Mouse (Mus musculus) right cerebral cortex, postnatal 36 days (tissue): ENCODE measurements around the gene Rdx.

Experiments
- DNase-seq, 2 experiments: peaks; one replicate each; pipeline ENCODE4 v3.0.0; 2022; ENCODE audit warnings: low spot score in 2 of 2, mixed read lengths in 1 of 2

The Rdx gene

DNA sequence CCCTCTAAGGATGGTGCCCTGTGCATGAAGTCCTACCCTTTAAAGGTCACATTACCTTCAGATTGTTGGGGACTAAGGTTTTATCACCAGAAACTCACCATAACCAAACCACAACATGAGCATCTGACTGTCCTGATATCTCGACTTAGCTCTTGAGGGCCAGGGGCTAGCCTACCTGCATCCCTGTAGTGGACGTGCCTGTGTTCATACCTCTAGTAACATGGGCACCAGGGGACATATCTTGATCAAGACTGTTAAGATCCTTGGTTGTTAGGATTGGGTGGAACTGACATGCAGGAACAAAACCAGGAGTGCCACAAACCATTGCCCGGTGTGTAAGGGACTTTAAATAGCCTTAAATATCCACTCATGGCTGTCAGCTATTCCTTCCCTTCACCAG is 60.2 kb downstream of the Rdx start:
- no peak for DNase-seq

DNA sequence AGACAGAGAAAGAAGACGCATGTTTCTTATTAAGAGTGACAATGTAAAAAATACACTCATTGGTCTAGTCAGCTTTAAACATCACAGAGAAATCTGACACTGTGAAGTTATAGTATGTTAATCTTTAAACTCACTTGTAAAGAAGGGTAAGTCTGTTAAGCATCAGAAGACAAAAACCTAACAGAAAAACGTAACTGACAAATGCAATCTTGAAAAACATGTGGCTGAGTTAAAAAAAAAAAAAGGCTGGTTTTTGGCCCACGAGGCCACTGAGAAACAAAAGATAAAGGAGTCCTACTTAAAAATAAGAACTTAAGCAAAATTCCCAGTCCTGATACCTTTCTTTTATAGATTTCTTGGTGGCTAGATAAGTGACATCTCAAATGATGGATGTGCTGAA is 63.8 kb downstream of the Rdx start:
- no peak for DNase-seq

DNA sequence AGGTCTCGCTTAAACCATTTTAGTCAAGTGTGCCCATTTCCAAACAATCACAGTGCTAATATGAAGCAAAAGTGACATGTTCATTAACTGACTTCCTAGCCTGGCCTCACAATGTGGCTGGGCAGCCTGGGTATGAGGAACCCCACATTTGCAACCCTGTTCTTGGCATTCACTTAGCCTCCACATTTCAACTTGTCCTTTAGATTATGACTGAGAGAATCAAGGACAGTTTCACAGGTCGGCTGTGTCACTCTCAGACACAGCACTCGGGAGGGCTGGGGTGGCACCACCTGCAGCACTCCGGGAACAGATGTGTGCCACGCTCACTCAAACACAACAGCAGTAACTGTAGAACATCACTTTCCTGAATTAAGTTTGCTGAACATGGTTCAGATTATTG is 66.1 kb downstream of the Rdx start:
- DNase-seq = no peak

DNA sequence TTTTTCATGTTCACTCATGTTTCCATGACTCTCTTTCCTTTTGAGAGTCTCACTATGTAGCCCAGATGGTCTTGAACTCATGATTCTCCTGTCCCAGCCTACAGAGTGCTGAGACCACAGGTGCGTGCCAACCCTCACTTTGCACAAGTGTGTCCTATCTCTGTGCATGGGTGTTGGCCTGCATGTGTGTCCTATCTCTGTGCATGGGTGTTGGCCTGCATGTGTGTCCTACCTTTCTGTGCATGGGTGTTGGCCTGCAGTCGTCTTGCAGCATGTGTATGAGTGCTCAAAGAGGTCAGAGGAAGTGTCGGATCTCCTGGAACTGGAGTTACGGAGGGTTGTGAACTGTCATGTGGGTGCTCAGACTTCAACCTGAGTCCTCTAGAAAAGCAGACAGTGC is 72.2 kb downstream of the Rdx start:
- no peak for DNase-seq

DNA sequence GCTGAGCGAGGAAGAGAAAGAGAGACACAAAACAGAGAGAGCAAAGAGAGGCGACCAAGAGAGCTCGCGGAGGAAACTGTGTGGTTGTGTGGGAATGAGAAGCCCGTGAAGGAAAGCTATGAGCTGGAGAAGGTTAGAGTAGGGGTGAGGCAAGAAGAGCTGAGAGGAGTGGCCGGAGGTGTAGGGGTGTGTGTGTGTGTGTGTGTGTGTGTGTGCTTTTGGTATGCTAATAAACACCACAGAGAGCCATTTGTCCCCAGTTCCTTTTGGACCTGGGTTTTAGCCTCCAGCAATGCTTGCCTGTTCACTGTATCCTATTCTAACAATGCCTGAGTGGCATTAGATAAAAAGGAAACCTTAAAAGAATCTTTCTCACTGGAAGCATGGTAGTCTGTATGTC is 78.3 kb downstream of the Rdx start:
- no peak for DNase-seq

DNA sequence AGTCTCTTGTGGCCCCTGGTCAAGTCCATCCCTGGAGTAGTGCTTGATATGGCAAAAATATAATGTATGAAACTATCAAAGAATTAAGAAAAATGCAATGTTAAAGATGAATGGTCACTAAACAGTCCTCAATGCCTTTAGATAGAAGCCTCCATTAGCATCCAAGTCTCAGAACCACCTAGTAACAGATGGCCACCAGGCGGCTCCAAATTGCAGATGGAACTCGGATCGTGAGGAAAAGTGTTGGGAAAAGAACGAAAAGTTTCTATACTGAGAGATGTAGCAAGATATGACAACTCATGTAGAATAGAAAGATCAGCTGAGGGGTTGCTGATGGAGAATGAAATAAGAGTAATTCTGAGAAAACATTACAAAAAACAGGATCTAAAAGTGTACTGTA is 83.4 kb downstream of the Rdx start:
- no peak for DNase-seq

DNA sequence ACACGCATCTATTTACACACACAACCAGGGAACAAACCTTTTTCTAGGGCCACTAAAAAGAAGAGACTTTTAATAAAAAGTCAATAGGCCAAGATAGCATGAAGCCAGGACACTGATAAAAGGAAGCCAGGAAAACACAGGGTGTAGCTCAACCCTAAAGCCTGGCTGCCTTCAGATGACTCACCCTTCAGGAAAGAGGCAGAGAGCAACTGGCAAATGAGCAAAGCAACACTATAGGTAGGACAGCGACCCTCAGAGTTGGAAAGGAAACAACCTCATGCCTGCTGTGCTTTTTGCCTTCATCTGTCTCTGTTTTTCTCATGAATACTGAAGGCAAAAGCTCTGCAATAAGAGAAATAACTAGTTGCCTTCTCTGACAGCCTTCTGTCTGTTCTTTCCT is 85.8 kb downstream of the Rdx start:
- no peak for DNase-seq
